ENCODE assay signal across 8 mouse cellular contexts in the genomic region with DNA sequence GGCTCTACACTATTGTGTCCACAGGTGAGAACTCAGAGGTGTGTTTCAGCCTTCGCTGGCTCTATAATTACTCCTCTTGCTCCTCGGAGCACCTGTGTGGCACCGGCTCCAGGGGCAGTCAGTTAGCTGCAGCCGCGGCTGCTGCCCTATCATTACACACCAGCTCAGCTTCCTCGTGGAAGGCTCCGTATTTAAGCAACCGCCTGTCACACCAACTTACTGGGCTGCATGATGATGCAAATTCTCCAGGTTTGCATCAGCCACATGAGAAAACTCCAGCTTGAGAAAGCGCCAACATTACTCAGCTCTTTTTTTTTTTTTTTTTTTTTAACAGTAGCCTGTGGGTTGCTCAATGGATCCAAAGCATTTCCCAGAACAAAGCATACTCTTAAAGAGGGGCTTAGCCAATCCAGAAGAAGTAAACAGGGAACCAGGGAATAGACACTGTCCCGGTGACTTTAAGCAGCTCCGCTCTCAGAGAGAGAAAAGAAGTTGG. TPM values are rescaled to one million over a fixed set of nuclear protein-coding genes. Genes with fewer than 3 reads are reported as not detected.
DNase-seq lines count a peak whose midpoint lies in the region; ATAC-seq lines count a peak whose summit lies in the region.

A gene (minus strand): TSS at position 194 of the 496 bp plus-strand sequence.

- peak within 1 kb of the TSS; percentile 91 for H3K4me3 ChIP-seq in megakaryocyte, embryonic 14.5 days (replicated peaks)

- DNase-seq in CD4-positive, CD25-positive, alpha-beta regulatory T cell, adult 2 months (ENCODE audit: low read depth, low spot score), result peak; percentile 16
- peak; percentile 8 for DNase-seq in CD4-positive helper T cell, adult 2 months (ENCODE audit: low read depth, low spot score)
- DNase-seq in embryo, embryonic 9.5 days (ENCODE audit: extremely low spot score), result peak; percentile 36
- DNase-seq in heart, postnatal 4 days, result peak; percentile 19
- peak; percentile 24 to 40 for DNase-seq in left cerebral cortex, postnatal 14 days (ENCODE audit: low spot score in 2 of 2)
- DNase-seq in skeletal muscle tissue, adult 2 months (ENCODE audit: low read depth, low spot score), result peak; percentile 36

- intact Hi-C loops in left cerebral cortex, postnatal 14 days (cut with DNase I), result no loop called here

- H3K9me3 ChIP-seq in megakaryocyte, embryonic 14.5 days, result no peaks in the 10 kb centered on the region

- H3K4me1 ChIP-seq in megakaryocyte, embryonic 14.5 days, result peaks cover 38% of the 10 kb centered on the region

- H3K36me3 ChIP-seq in megakaryocyte, embryonic 14.5 days (replicated peaks; ENCODE audit: low read length), result no peaks in the 10 kb centered on the region

- H3K27me3 ChIP-seq in megakaryocyte, embryonic 14.5 days (replicated peaks), result no peaks in the 10 kb centered on the region

- ATAC-seq in CD4-positive, CD25-positive, alpha-beta regulatory T cell, adult 4 months, result no peak

RNA-seq across cellular contexts. Expression of the gene that starts here (rescaled TPM):
- polyA plus RNA-seq in CD4-positive, CD25-positive, alpha-beta regulatory T cell, adult 4 months (2017; shearing (Covaris generic)), result under 1 TPM; 0.14 to 0.39 TPM
- total RNA-seq in heart, postnatal 4 days (2021), result under 1 TPM; 0.02 to 0.19 TPM
- 10 to 100 TPM; 20.7 to 22.6 TPM for total RNA-seq in left cerebral cortex, postnatal 14 days (2021)
- 0.39 TPM in 1 of 2 replicates, not detected in the other for polyA plus RNA-seq in megakaryocyte, embryonic 14.5 days (2012; ENCODE audit: insufficient read depth, low replicate concordance)

Comparison
In these comparisons a context has a peak if more than half of its experiments do, and no peak if none do; other contexts are left out.
1. RNA of the gene that starts here (total RNA-seq): 20.7 to 22.6 TPM in left cerebral cortex, postnatal 14 days; 0.02 to 0.19 TPM in heart, postnatal 4 days; every median in the first group is over 10 times any median in the second.
2. Peak in DNase-seq in heart, postnatal 4 days; RNA of the gene not detected or under 1 TPM.
3. Peak in every context shown above with its lines, with median percentiles within 50 percentile points of each other: DNase-seq.